Mouse (Mus musculus) left cerebral cortex, adult 9 months (tissue): ENCODE measurements around the gene Anapc1.
"Not testable (repeated sequence)": the region's sequence is repeated elsewhere in the genome, so short reads cannot be mapped to it uniquely, and the experiment has no call there.

Experiments
- DNase-seq, 2 experiments: peaks; one replicate each; pipeline ENCODE4 v3.0.0; 2022; ENCODE audit warnings: low spot score in 2 of 2

Anapc1 gene

DNA sequence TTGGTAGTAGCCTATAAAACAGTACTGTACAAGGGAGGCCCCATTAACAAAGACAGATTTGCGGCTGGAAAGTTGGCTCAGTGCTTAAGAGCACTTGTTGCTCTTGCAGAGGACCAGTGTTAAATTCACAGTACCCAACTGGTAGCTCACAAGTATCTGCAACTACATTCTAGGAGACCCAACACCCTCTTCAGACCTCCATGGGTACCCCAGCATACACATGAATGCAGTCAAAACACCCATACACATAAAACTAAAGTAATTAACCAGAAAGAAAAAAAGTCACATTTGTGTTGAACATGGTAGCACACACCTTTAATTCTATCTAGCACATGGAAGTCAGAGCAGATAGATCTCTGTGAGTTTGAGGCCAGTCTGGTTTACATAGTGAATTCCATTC lies 9.9 kb upstream of the Anapc1 start:
- no peak for DNase-seq

GRCm38 (mm10) chr2:128696426-128696825 lies 9.2 kb upstream of the Anapc1 start:
- DNase-seq, result no peak

GRCm38 (mm10) chr2:128694548-128694947 lies 7.4 kb upstream of the Anapc1 start:
- no peak for DNase-seq

GRCm38 (mm10) chr2:128693828-128694227 lies 6.6 kb upstream of the Anapc1 start:
- not testable (repeated sequence) for DNase-seq

- no peak for DNase-seq
These were observed 6.0 kb upstream of the Anapc1 start for GRCm38 (mm10) chr2:128693236-128693635.

DNA sequence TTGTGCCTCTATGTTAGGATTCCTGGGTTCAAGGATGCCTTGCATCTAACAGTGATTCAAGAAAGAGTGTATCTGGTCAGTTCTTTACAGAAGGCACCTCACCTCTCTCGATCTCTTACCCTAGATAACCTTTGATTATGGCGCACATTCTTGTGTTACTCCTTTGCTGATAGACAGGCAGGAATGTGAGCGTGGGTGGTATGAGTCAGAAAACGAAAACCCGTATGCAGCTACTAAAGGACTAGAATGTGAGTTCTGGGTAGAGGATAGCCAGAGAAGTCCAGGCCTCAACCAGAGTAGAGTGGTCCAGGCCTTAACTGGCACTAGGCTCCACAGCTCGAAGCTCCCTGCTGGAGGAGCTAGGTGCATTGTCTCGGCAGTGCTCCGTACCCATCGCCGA lies 5.6 kb upstream of the Anapc1 start:
- DNase-seq, result no peak

DNA sequence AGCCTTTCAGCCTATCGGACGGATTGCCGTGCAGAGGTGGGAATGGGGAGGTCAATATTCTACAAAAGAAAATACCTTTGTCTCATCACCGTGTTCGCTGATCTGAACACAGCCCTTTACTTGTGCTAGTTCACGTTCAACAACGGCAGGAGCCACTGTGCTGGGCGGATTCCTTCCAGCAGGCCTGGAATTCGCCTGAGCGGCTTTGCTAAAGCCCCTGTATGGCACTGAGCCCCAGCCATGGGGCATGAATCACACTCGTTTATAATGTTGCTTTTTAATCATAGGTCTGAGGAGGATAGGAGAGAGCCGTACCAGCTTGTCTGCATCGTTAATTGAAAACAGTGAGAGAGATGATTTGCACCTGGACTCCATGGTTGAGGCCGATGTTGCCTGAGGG lies 5.1 kb upstream of the Anapc1 start:
- DNase-seq, result no peak

DNA sequence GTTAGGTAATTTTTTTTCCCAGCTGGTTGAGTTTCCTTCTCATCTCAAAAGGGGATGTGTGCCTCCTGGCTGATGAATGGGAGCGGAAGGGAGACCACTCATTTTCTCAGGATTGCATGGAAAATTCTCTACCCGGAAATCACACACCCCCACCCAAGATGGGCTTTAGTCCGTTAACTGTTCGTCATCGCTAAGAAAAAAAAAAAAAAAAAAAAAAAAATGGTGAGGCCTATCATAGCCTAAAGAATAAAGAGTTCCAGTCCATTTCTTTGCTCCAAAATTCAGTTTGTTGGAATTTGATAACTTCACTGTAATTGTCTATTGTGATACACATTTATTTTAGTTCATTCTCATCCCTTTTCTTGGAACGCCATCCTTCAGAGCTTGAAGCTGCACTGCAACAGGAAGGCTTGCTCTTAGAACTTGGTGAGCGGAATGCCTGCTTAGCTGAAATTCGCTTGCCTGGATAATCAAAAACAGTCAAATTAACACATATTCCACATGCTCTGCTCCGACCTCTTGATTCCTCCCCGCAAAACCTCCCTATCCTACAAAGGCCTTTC lies 448 bp upstream of the Anapc1 start:
- DNase-seq, result no peak

DNA sequence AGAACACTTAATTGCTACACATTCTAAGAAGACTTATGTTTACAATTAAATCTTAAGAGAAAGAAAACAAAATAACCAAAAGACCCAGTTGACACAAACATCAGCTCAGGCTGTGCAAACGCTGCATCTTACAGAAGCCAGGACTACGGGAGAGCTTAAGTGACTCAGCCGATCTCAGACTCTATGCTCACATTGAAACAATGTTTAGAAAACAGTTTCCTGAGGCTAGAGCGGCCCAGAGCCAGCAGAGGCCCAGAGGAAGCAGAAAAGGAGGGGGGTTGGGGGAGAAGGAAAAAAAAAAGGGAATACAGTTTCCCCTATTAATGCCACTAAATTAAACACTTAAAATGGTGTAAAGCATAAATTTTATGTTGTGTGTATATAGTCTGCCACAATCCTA lies 6.5 kb downstream of the Anapc1 start:
- no peak for DNase-seq

- DNase-seq, result no peak
These were observed 66.6 kb downstream of the Anapc1 start for GRCm38 (mm10) chr2:128620578-128620977.

DNA sequence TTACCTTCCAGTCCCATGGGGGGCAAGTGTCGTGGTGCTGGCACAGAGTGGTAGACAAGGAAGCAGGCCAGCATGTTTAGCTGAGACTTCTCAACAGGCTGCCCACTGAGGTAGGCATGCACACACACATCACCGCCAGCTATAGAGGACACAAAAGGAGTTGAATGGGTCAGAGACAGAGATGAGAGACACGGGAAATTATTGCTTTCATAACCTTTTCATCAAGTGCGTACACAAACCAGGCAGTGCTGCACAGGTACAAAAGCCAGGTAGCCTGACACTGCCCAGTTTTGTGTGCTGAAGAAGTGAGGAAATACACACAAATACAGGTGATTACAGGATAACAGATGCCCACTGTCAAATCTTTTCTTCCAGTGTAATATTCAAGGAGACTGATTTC lies 71.8 kb downstream of the Anapc1 start:
- DNase-seq, result no peak

DNA sequence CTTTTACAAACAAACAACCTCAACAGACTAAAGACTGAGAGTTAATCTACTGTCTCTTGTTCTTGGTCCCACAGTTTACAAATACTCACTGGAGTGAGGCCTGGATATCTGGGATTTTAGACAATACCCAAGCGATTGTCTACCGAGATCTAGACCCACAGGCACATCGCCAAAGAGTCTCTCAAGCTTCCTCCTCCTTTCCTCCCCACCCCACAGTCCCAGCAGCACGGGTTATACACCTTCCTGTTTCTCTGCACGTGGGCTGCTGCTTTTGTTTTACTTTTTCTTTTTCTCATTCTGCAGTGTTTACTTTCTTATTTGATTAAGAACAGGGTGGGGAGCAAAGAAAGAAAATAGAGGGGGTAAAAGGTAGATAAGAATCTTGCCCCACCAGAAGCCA lies 73.8 kb downstream of the Anapc1 start:
- DNase-seq, result no peak

GRCm38 (mm10) chr2:128612275-128612674 lies 74.9 kb downstream of the Anapc1 start:
- no peak for DNase-seq

DNA sequence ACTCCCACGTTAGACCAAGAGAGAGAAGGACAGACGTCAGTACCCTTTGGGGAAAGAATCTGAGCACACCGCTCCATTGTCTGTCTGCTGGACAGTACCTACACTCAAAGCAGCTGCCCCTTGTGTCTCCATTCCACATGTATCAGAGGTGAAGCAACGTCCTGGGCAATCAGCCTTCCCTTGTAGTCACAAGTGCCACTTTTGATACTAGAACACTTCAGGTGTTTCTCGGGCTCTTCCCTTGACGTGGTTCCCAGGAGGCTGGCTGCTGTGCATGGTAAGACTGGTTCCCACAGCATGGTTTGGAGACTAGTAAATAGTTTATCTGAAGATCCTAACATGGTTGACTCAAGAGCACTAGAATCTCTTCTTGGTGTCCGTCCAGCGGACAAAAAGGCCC lies 76.0 kb downstream of the Anapc1 start:
- DNase-seq, result no peak

- no peak for DNase-seq
These were observed 77.9 kb downstream of the Anapc1 start for GRCm38 (mm10) chr2:128609286-128609685.

- DNase-seq, result no peak
These were observed 85.7 kb downstream of the Anapc1 start for GRCm38 (mm10) chr2:128601534-128601933.

DNA sequence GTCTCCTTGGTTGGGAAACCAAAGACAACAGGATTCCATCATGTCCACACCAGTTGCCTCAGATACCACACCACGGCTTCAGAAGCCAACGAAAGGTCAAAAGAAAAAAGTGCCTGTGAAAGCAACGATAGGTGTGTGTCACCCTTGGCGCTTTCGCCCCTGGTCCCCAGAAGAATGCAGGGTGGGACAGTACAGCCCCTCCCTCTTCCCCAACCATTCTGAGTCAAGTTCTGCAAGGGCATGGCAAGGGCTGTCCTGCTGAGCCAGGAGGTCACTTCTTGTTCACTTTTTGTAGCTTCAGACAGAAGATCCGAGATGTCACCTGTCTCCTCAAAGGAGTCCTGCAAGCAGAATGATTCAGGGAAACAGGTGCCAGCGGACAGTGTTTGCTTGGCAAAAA lies 94.9 kb downstream of the Anapc1 start:
- DNase-seq, result no peak

- no peak for DNase-seq
These were observed 96.3 kb downstream of the Anapc1 start, which contains the start of gene Spdye4c for GRCm38 (mm10) chr2:128590909-128591308. Gene Spdye4c, plus strand, starts transcription at chr2:128591209.

DNA sequence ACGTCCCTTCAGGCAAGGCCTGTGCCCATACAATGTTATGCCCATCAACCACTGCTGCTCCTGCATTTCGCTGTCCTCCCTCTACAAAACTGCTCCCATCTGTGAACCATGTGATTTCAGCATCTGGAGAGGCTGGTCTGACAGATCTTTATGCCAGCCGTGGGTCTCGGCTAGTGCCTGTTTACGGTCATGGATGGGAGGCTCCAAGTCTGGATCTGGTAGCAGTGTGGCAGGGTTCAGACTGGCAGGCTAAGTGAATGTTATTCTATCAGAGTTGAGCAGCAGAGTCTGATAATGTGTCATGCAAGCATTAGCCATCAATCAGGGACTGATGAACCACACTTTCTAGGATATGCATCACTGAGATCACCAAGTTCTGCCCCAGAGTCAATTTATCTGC lies 104.3 kb downstream of the Anapc1 start:
- DNase-seq, result no peak

DNA sequence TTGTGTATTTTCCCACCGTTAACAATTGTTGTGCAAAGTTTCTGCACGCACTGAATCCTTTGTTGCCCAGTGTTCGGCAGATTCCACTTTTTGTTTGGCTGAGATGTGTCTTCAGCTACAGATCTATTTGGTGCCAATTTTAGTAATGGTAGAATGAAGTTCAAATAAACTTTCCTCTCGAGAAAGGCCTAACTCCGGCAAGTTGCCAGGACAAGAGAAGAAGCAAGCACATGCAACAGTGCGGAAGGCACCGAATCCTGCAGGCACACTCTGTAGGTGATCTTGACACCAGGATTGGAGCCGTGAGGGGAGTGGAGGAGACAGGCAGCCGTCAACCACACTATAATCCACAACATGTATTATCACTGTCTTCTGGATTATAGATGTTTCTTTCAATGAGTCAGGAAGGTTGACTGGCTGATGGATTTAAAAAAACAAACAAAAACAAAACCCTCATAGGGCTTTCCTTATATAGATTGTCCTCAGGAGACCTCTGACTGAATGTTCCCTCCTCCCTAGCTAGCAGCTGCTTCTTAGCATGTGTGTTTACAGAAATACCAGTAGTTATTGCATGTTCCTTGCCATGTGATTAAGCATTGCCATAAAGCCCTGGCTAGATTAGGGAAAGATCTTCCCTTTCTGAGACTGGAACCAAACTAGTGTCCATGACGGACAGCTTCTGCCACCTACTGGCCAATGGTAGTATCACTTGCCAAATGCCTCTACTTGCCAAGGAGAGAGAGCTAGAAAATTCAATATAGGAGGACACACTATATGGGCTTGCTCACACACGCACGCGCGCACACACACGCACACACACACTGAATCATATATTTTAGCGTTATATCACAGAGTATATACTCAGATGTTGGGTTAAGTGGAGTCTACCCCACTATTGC lies 114.2 kb downstream of the Anapc1 start:
- peak; percentile 6 to 87 for DNase-seq

DNA sequence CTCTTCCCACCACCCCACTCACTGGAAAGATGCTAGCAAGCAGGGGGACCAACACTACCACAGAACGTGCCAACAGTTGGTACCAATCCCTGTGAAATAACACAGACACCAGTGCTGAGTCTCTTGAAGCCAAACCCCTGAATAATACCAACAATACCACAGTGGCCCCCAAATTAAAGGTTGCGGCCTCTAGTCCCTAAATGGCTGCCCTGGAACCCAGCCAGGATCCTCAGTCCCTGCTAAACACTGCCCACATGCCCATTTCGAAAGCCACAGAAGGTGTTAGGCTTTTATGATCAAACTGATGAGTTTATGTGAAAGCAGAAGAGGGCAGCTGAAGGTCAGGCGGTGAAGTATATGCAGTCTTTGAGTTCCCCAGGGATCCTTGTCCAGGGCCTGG lies 116.2 kb downstream of the Anapc1 start:
- no peak for DNase-seq

DNA sequence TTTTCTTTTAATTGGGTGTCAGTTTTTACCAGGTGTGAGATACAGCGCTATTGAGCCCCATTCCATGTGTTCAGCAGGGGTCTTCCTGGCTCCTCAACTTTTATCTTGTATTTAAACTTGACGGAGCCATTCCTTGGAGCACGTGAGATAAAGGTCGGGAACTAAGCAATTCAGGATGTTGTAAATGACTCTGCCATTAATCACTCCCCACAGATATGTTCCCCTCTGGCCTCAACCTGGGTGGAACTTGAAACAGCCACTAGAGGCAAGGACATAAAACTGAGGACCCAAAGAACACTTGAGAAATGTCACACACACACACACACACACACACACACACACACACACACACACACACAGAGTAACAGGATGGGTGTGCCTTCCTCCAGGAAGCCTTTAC lies 118.7 kb downstream of the Anapc1 start:
- DNase-seq, result no peak

GRCm38 (mm10) chr2:128568018-128568417 lies 119.2 kb downstream of the Anapc1 start:
- no peak for DNase-seq
